Mouse (Mus musculus) CD4-positive, CD25-positive, alpha-beta regulatory T cell, adult 2 months (primary cell): ENCODE measurements at regions not wholly inside any gene's neighbourhood (a gene's known extent, or its start where the extent isn't known, plus 50 kb on each side); places are given as distances from the start of the nearest gene placed in this dataset.

Experiments
- DNase-seq: peaks from one replicate; pipeline ENCODE4 v3.0.0-alpha.2; 2012; ENCODE audit warnings: low read depth, low spot score

GRCm38 (mm10) chr19:23044510-23045464 is 96.2 kb upstream of the Klf9 start:
- DNase-seq = no peak

GRCm38 (mm10) chr19:23051456-23051855 is 89.6 kb upstream of the Klf9 start:
- DNase-seq = no peak

- DNase-seq = no peak
Observed at GRCm38 (mm10) chr19:23054440-23054839, 86.6 kb upstream of the Klf9 start.

- DNase-seq = no peak
Observed at GRCm38 (mm10) chr19:23055916-23056805, 84.9 kb upstream of the Klf9 start.

DNA sequence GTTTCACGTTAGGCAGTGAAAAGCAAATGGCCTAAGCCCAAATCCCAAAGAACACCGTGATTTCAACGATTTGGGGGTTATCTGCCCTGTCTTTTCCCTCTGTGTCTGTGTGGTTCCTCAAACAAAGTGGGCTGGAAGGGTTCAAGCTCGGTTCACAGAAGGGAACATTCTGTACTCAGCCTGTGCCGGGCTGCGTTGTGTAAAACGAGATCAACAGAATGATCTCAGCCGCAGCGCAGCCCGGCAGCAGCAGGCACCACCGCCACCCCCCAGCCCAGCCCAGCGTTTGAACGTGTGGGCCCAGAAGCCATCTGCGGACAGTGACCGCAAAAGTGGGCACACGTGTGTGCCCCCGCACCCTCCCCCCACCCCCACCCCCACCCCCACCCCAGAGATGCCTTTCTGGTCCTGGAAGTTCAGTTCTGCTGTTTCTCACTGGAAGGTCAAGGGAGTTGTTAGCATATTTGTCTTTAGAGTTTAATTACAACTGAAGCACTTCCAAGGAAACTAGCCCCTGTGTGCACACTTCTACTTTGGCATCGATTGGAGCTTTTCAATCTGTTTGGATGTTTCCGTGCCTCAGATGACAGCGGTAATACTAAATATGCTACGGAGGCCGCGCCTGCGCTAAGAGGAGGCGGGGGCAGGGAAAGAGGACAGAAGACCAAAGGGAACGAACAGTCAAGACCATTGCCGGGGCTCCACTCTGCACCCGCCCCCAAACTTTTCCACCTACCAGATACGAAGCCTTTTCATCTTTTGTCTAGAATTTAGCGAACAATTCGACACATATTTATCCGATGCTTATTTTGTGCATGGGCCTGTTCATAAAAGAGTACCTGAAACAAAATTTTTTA is 83.9 kb upstream of the Klf9 start:
- DNase-seq = peak; percentile 45

DNA sequence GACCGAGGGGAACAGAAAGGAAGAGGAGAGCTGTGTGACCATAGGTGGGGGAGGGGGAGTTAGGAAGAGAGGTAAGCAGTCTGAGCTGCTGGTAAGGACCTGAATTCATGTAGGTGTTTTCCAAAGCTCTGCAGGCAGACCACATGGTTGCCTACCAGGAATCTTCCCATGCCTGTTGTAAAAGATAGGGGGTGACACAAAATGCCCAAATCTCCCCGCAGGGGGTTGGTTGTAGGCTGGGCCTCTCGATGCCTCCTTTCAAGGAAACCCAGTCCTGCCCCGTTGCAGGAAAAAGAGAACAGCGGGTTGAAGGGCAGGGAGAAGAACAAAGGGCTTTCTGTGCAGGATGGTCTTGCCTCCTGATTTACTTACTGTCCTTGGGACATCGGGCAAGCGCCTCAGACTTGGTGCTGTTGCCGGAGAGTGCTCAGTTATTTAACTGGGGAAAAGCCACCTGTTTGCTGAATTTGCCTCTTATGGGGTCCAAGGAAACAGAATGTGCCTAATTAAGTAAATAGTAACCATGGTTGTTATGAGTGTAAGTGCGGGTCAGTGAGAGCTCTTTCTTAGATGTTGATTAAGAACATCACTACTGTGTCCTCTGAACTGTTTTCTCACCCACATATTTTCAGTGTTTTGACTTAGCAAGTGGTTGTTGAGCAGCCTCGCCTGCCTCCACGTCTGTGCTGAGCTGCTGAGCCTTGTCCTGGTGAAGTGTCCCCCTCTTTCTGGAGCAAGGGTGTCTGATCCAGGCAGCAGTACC is 83.1 kb upstream of the Klf9 start:
- DNase-seq = no peak

DNA sequence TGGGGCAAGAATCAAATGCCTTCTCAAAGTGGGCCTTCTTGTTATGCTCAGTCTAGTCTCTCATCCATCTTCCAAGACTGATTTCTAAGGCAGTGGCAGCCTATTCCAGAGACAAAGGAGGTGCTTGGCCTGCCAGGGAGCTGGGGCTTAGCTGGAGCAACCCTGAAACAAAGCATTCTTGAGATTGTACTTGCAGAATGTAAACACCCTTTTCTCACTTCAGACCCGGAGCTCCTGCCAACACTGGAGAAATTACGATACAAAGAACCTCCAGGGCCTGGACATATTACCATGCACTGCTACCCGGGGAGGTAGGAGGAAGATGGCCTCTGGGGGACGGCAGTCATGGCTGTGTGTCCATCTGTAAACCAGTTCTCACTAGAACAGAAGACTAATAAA is 82.5 kb upstream of the Klf9 start:
- DNase-seq = no peak

GRCm38 (mm10) chr19:23061081-23061640 is 79.9 kb upstream of the Klf9 start:
- DNase-seq = no peak

DNA sequence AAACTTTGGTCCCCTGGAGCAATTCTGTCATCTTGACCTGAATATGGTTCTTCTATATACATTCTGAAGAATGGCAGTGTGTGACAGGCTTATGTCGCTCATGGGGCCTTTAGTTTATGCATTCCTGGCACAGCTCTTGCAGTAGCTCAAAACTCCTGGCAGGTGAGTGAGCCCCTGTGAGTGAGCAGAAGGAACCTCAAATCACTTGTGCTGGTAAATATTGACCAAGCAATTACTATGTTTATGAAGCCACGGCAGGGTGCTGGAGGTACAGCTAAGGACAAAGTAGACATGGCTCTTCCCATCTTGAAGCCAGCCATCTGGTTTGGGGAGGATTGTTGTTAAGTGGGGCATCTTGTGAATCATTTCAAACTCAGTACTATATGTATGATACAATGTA is 79.1 kb upstream of the Klf9 start:
- DNase-seq = no peak

DNA sequence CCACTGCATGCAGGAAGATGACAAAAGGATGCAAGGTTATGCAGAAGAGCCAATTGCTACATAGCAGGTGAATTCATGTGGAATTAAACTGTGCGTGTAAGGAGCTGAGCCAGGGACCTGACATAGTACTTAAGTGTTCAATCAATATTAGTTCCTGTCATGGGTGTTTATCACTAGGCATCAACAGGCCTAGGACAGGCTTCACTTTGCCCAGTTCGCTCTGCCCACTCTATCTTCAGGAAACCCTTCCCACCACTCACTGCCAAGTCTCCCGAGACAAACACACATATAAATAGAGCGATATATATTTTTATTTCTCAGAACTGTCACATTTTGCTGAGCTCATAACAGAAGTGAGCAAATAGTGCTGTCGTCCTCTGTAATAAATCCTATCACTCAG is 78.2 kb upstream of the Klf9 start:
- no peak for DNase-seq

GRCm38 (mm10) chr19:23065548-23065947 is 75.5 kb upstream of the Klf9 start:
- no peak for DNase-seq

DNA sequence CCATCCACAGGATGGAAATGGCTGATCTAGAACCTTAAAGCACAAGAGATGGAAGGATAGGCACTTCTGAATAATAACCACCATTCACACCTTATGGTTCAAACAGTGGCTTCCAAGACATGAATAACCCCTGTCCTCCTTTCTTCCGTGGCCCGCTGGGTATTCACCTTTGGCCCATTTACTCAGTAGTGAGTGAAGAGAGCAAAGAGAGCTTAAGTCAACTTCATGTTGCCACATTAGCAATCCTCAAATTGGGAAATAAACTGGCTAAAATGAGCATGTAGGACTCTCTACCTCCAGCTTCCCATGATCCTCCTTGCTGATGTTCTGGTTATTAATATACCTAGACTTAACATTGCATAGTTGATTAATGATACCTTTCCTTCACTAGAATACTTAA is 74.3 kb upstream of the Klf9 start:
- DNase-seq = no peak

- no peak for DNase-seq
Observed at GRCm38 (mm10) chr19:23068600-23068999, 72.4 kb upstream of the Klf9 start.

DNA sequence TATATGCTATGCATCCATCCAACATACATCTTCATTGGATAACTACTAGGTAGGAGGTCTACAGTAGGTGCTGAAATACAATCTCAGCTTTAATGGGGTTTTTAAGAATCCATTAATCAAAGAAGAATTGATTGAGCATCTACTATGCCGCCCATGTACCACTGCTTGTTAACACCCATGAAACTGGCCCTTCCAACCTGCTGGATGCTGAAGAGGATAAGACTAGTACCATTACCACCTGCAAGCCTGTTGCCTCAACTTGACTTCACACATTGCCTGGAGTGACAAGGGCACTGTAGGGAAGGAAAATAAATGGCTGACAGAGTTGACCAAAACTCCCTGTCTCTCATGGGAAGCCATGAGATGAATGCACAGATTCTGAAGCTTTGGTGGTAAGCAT is 71.4 kb upstream of the Klf9 start:
- no peak for DNase-seq

DNA sequence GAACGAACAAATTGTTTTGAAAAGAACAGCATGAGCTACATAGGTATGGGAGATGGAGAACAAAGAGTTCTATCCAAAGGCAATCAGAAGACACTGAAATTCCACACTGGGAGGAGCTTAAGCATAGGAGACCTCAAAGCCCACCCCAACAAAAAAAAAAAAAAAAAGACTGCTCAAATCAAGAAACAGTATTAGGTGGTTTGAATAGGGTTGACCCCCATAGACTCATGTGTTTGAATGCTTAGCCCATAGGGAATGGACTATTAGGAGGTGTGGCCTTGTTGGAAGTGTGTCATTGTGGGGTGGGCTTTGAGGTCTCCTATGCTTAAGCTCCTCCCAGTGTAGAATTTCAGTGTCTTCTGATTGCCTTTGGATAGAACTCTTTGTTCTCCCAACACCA is 70.0 kb upstream of the Klf9 start:
- DNase-seq = no peak

DNA sequence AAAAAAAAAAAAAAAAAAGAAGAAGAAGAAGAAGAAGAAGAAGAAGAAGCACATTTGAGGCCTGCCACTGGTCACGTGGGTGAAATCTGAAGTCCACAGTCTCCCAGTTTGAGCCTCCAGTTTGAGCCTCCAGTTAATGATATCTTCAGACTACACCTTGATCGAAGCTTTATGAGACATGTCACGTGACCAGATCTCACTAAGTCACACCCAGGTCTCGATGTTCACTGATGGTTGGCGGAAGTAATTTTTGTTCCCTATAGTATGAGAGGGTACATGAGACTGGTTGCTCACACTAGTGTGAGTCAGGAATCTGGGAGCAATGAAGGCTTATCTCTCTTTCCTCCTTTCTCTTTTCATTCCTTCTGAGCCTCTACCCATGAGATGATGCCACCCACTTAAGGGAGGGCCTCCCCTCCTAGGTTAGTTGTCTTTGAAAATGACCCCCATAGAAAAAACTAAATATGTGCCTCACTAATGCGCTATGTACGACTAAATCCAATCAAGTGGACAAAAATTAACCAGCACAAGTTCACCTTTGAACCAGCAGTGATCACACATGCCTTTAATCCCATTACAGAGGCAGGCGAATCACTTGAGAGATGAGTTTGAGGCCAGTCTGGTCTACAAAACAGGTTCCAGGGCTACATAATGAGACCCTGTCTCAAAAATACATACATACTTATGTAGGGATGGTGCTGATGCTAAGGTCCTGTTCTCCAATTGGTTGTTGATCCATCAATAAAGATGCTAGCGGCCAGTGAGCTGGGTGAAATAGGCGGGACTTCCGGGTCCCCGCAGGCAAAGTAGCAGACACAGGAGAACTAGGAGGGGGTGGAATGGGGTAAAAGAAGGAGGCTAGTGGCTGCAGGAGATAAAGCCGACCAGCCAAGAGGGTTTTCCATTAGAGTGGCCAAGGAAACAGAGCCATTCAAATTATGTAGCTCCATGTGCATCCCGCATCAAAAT is 66.1 kb upstream of the Klf9 start:
- DNase-seq = no peak

GRCm38 (mm10) chr19:23075790-23076189 is 65.2 kb upstream of the Klf9 start:
- DNase-seq = no peak

GRCm38 (mm10) chr19:23085173-23085660 is 55.8 kb upstream of the Klf9 start:
- DNase-seq = no peak

DNA sequence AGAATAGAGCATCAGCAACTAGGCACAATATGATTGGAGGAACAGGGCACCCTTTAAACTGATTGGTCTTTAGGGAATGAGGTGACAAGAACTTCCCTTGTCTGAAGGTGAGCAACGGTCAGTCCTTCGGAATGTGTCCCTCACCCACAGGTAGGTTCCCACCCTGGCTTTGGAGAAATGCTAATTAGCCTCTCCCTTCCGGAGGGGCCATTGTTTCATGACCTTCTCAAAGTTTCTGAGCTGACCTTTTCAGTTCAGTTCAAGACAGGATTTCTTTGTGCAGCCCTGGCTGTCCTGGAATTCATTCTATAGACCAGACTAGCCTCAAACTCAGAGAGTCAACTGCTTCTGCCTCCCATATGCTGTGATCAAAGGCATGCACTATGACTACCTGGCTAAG is 53.5 kb upstream of the Klf9 start:
- no peak for DNase-seq
